Mouse (Mus musculus) C3H10T1/2 (cell line): Measurements from ENCODE around the gene Begain. TPM values are rescaled to one million over a fixed set of nuclear protein-coding genes. Genes with fewer than 3 reads are reported as not detected.

Source experiments
- polyA plus RNA-seq, 2 experiments: library from polyadenylated mRNA; unstranded; fragments of >200 nt; fragmentation: generic; extraction: Trizol; gene quantifications; one replicate each; pipeline ENCODE4 v1.2.1; 2012; ENCODE audit warnings: missing spikeins in 2 of 2

The Begain gene
- polyA plus RNA-seq: 1 to 10 TPM in 1 of 2 experiments, under 1 TPM in 1; 0.56 to 3.4 TPM

GRCm38 (mm10) chr12:109068167-109068653 lies at the start of gene Begain:
Begain (minus strand) TSS chr12:109068217.

Other genes with a start within 250 kb of the Begain start
- gene Slc25a29, start 232.3 kb downstream of the Begain start, polyA plus RNA-seq: 1 to 10 TPM; 4.0 to 9.8 TPM
- 1 to 10 TPM in 1 of 2 experiments, under 1 TPM in 1; 0.62 to 4.1 TPM for gene Slc25a47, start 232.2 kb downstream of the Begain start, polyA plus RNA-seq
- gene Wdr25, start 174.6 kb downstream of the Begain start, polyA plus RNA-seq: 1 to 10 TPM; 3.5 to 9.0 TPM
- 10 to 100 TPM; 35.6 to 40.9 TPM for gene Wars, start 174.0 kb downstream of the Begain start, polyA plus RNA-seq